8 mouse cellular contexts compared by ENCODE assay signal in genomic region chr5:134932179-134932902, GRCm38 (mm10). TPM values are rescaled to one million over a fixed set of nuclear protein-coding genes. Genes with fewer than 3 reads are reported as not detected.
DNase-seq lines count a peak whose midpoint lies in the region; ATAC-seq and TF ChIP-seq lines count a peak whose summit lies in the region.

Mettl27 (plus strand) TSS chr5:134932368.

- peak; percentile 94 for ATAC-seq in embryonic facial prominence, embryonic 13.5 days (ENCODE audit: insufficient number of reproducible peaks, insufficient read depth, low FRiP score, low TSS enrichment, low read depth)
- peak; percentile 95 for ATAC-seq in limb, embryonic 13.5 days (ENCODE audit: low FRiP score, low read depth)
- peak; percentile 96 for ATAC-seq in midbrain, embryonic 16.5 days

- H3K4me3 ChIP-seq in embryonic facial prominence, embryonic 13.5 days: peak within 1 kb of the TSS; percentile 75
- H3K4me3 ChIP-seq in heart, adult 2 months: peak within 1 kb of the TSS; percentile 74
- H3K4me3 ChIP-seq in limb, embryonic 13.5 days: peak within 1 kb of the TSS; percentile 76
- H3K4me3 ChIP-seq in midbrain, embryonic 16.5 days (ENCODE audit: low read depth, low read length): peak within 1 kb of the TSS; percentile 72

- no peak for TF ChIP-seq CTCF in heart, adult 2 months (IDR thresholded peaks at IDR 0.05)

- peak within 1 kb of the TSS; percentile 87 for H3K9ac ChIP-seq in embryonic facial prominence, embryonic 13.5 days
- peak within 1 kb of the TSS; percentile 82 for H3K9ac ChIP-seq in heart, adult 2 months (ENCODE audit: low read depth, low read length)
- peak within 1 kb of the TSS; percentile 84 for H3K9ac ChIP-seq in limb, embryonic 13.5 days
- peak within 1 kb of the TSS; percentile 81 for H3K9ac ChIP-seq in midbrain, embryonic 16.5 days (ENCODE audit: low read depth, low read length)

- H3K4me2 ChIP-seq in embryonic facial prominence, embryonic 13.5 days: peak within 1 kb of the TSS; percentile 93
- peak within 1 kb of the TSS; percentile 85 for H3K4me2 ChIP-seq in limb, embryonic 13.5 days (replicated peaks)
- H3K4me2 ChIP-seq in midbrain, embryonic 16.5 days (ENCODE audit: low read length): peak within 1 kb of the TSS; percentile 99

- no peaks in the 10 kb centered on the region for H3K79me2 ChIP-seq in heart, adult 2 months (replicated peaks; ENCODE audit: control insufficient read depth, insufficient read depth, low read length)

- H3K4me1 ChIP-seq in embryonic facial prominence, embryonic 13.5 days: peaks cover 5% of the 10 kb centered on the region; the same call in 1 of the 2 replicates
- H3K4me1 ChIP-seq in heart, adult 2 months (ENCODE audit: control insufficient read depth, insufficient read depth, low read length): no peaks in the 10 kb centered on the region
- peaks cover 4% of the 10 kb centered on the region; the same call in 1 of the 2 replicates for H3K4me1 ChIP-seq in limb, embryonic 13.5 days
- H3K4me1 ChIP-seq in midbrain, embryonic 16.5 days (ENCODE audit: control insufficient read depth, insufficient read depth, low read length): peaks cover 2% of the 10 kb centered on the region; the same call in 1 of the 2 replicates

- under 1% methylated on average over 41 of the region's 41 CpGs for WGBS in embryonic facial prominence, embryonic 13.5 days
- under 1% methylated on average over 41 of the region's 41 CpGs for WGBS in heart, adult 2 months
- under 1% methylated on average over 41 of the region's 41 CpGs for WGBS in limb, embryonic 13.5 days
- under 1% methylated on average over 41 of the region's 41 CpGs for WGBS in midbrain, embryonic 16.5 days

- DNase-seq in 3134 (ENCODE audit: extremely low read depth, insufficient read length, low spot score): peak; percentile 86
- DNase-seq in adrenal gland, postnatal 36 days: peak; percentile 90 to 93
- DNase-seq in heart, adult 2 months: peak; percentile 86 to 91
- DNase-seq in kidney, adult 8-10 months: peak; percentile 91 to 94
- peak; percentile 90 to 93 for DNase-seq in spleen, postnatal 10 days (ENCODE audit: low spot score in 2 of 2)

- no peak for TF ChIP-seq EP300 in heart, adult 2 months (IDR thresholded peaks at IDR 0.05; ENCODE audit: insufficient read depth, low read depth, low read length)

- H3K9me3 ChIP-seq in embryonic facial prominence, embryonic 13.5 days: no peaks in the 10 kb centered on the region
- H3K9me3 ChIP-seq in limb, embryonic 13.5 days: no peaks in the 10 kb centered on the region
- H3K9me3 ChIP-seq in midbrain, embryonic 16.5 days (replicated peaks; ENCODE audit: control insufficient read depth, low read length, poor library complexity, severe bottlenecking): no peaks in the 10 kb centered on the region

- no peak for TF ChIP-seq POLR2A in heart, adult 2 months (IDR thresholded peaks at IDR 0.05; ENCODE audit: insufficient read depth, low read depth, low read length)

- peaks cover 27% of the 10 kb centered on the region for H3K36me3 ChIP-seq in embryonic facial prominence, embryonic 13.5 days
- no peaks in the 10 kb centered on the region for H3K36me3 ChIP-seq in heart, adult 2 months (ENCODE audit: control insufficient read depth, insufficient read depth, low read length)
- peaks cover 23% of the 10 kb centered on the region for H3K36me3 ChIP-seq in limb, embryonic 13.5 days
- no peaks in the 10 kb centered on the region for H3K36me3 ChIP-seq in midbrain, embryonic 16.5 days (ENCODE audit: control insufficient read depth, insufficient read depth, low read length)

- intact Hi-C loops in heart, adult 2 months (cut with DNase I): loop anchor here (2.0 kb wide), 1 partner anchor 32 kb away; no protein-coding TSS in a partner anchor

- no peaks in the 10 kb centered on the region for H3K27me3 ChIP-seq in embryonic facial prominence, embryonic 13.5 days
- no peaks in the 10 kb centered on the region for H3K27me3 ChIP-seq in heart, adult 2 months (ENCODE audit: control insufficient read depth, insufficient read depth, low read length)
- H3K27me3 ChIP-seq in limb, embryonic 13.5 days: no peaks in the 10 kb centered on the region
- H3K27me3 ChIP-seq in midbrain, embryonic 16.5 days (ENCODE audit: control insufficient read depth, insufficient read depth, low read depth, low read length): no peaks in the 10 kb centered on the region

- peak within 1 kb of the TSS; percentile 73 for H3K27ac ChIP-seq in embryonic facial prominence, embryonic 13.5 days
- H3K27ac ChIP-seq in heart, adult 2 months: peak within 1 kb of the TSS; percentile 78
- peak within 1 kb of the TSS; percentile 70 for H3K27ac ChIP-seq in limb, embryonic 13.5 days
- H3K27ac ChIP-seq in midbrain, embryonic 16.5 days (ENCODE audit: low read length): peak within 1 kb of the TSS; percentile 42

RNA-seq across cellular contexts. Expression of gene Mettl27, which starts in this region (rescaled TPM):
- total RNA-seq in adrenal gland, postnatal 36 days (2021): 10 to 100 TPM; 18.5 to 29.9 TPM
- 21.1 and 21.4 TPM in 2 replicates for polyA plus RNA-seq in embryonic facial prominence, embryonic 13.5 days (2015; fragmentation: Nextera tagmentation; extraction: Ambion mirVana)
- 1 to 10 TPM; 4.1 to 6.7 TPM for total RNA-seq in heart, adult 2 months (2021)
- polyA plus RNA-seq in heart, adult 2 months (2012; rRNA removed): 2.8 TPM in 2 replicates
- 19.9 and 21.7 TPM in 2 replicates for polyA plus RNA-seq in limb, embryonic 13.5 days (2015; fragmentation: Nextera tagmentation; extraction: Ambion mirVana)
- polyA plus RNA-seq in midbrain, embryonic 16.5 days (2015; fragmentation: Nextera tagmentation; extraction: Ambion mirVana): 6.4 and 6.6 TPM in 2 replicates

Comparison
In these comparisons a context has a peak if more than half of its experiments do, and no peak if none do; other contexts are left out.
1. Peak in every context shown above with its lines: DNase-seq, ATAC-seq, H3K4me3 ChIP-seq and H3K27ac ChIP-seq.